Mouse (Mus musculus) CH12.LX (cell line): ENCODE measurements around the gene Marcksl1. TPM values are rescaled to one million over a fixed set of nuclear protein-coding genes. Genes with fewer than 3 reads are reported as not detected.

Source experiments
- DNase-seq: peaks from one replicate; pipeline ENCODE4 v3.0.0-alpha.2; 2013; ENCODE audit errors: extremely low read depth
- H3K27ac ChIP-seq: 2 replicates; pipeline ENCODE4 v1.5.1; 2012; ENCODE audit warnings: low read depth, mild to moderate bottlenecking, control low read depth, moderate library complexity; ENCODE audit not compliant: insufficient read depth
- H3K27me3 ChIP-seq: replicated peaks from 2 replicates; pipeline ENCODE3; 2012; ENCODE audit warnings: inconsistent platforms
- H3K36me3 ChIP-seq, 2 experiments: replicated peaks in 1 of 2; 2 replicates each; pipeline versions ENCODE3 to v1.6.1; 2012; ENCODE audit warnings: inconsistent platforms in 1 of 2, low read length in 1 of 2, mild to moderate bottlenecking in 1 of 2, mixed read lengths in 1 of 2, moderate library complexity in 1 of 2; ENCODE audit not compliant: control insufficient read depth in 1 of 2, insufficient read depth in 1 of 2
- H3K4me1 ChIP-seq, 2 experiments: 2 replicates each; pipeline ENCODE4 v1.6.1; 2012; ENCODE audit warnings: inconsistent platforms in 1 of 2, moderate library complexity in 1 of 2; ENCODE audit not compliant: insufficient read depth in 2 of 2, control insufficient read depth in 1 of 2
- H3K4me2 ChIP-seq: 2 replicates; pipeline ENCODE4 v1.6.1; 2012; ENCODE audit warnings: low read depth, mild to moderate bottlenecking, control low read depth; ENCODE audit not compliant: poor library complexity, insufficient read depth, severe bottlenecking
- H3K4me3 ChIP-seq, 3 experiments: fragments of 150-350 bp in 1 of 3; sonication (generic) in 1 of 3; replicated peaks in 1 of 3; 2 replicates each; pipeline versions ENCODE3 to v1.5.1; 2011 to 2012; ENCODE audit warnings: low read depth in 2 of 3, low read length in 2 of 3, mild to moderate bottlenecking in 2 of 3, moderate library complexity in 2 of 3, control low read depth in 1 of 3, improper control_type of control experiment in 1 of 3, inconsistent platforms in 1 of 3, mixed read lengths in 1 of 3; ENCODE audit not compliant: poor library complexity in 1 of 3
- H3K79me2 ChIP-seq: replicated peaks from 2 replicates; pipeline ENCODE4 v1.6.1; 2012; ENCODE audit warnings: mild to moderate bottlenecking, moderate library complexity; ENCODE audit not compliant: control insufficient read depth, poor library complexity, insufficient read depth, severe bottlenecking; ENCODE audit errors: extremely low read depth
- H3K9ac ChIP-seq: 2 replicates; pipeline ENCODE4 v1.6.1; 2012; ENCODE audit warnings: low read depth, mild to moderate bottlenecking, control low read depth, moderate library complexity; ENCODE audit not compliant: insufficient read depth
- H3K9me3 ChIP-seq: replicated peaks from 2 replicates; pipeline ENCODE3; 2012; ENCODE audit warnings: low read length, inconsistent platforms, mixed read lengths
- BHLHE40 ChIP-seq: IDR thresholded peaks from 2 replicates; pipeline ENCODE4 v1.6.1; 2011; ENCODE audit warnings: mild to moderate bottlenecking, low read depth, low read length, improper control_type of control experiment
- CHD1 ChIP-seq: IDR thresholded peaks from 2 replicates; pipeline ENCODE4 v1.6.1; 2012; ENCODE audit warnings: low read depth, low read length, improper control_type of control experiment, inconsistent platforms
- CHD2 ChIP-seq: IDR thresholded peaks from 2 replicates; pipeline ENCODE4 v1.6.1; 2011; ENCODE audit warnings: low read length, improper control_type of control experiment
- EP300 ChIP-seq: IDR thresholded peaks from 2 replicates; pipeline ENCODE4 v1.6.1; 2011; ENCODE audit warnings: low read length, improper control_type of control experiment
- GABPA ChIP-seq: IDR thresholded peaks from 2 replicates; pipeline ENCODE4 v1.6.1; 2012; ENCODE audit warnings: low read depth, low read length, improper control_type of control experiment, inconsistent platforms; ENCODE audit not compliant: insufficient replicate concordance
- HCFC1 ChIP-seq: IDR thresholded peaks from 2 replicates; pipeline ENCODE4 v1.6.1; 2012; ENCODE audit warnings: low read depth, mild to moderate bottlenecking, inconsistent platforms, low read length, improper control_type of control experiment
- JUN ChIP-seq: IDR thresholded peaks from 2 replicates; pipeline ENCODE4 v1.6.1; 2011; ENCODE audit warnings: low read depth, mild to moderate bottlenecking, low read length, improper control_type of control experiment, moderate library complexity; ENCODE audit not compliant: insufficient read depth
- JUND ChIP-seq: conservative IDR thresholded peaks from 2 replicates; pipeline ENCODE4 v1.6.1; 2011; ENCODE audit warnings: low read depth, low read length, improper control_type of control experiment
- KAT2A ChIP-seq: IDR thresholded peaks from 2 replicates; pipeline ENCODE4 v1.6.1; 2012; ENCODE audit warnings: low read length, improper control_type of control experiment, inconsistent platforms; ENCODE audit not compliant: insufficient replicate concordance
- MAFK ChIP-seq: IDR thresholded peaks from 2 replicates; pipeline ENCODE4 v1.6.1; 2011; ENCODE audit warnings: low read length, improper control_type of control experiment; ENCODE audit not compliant: insufficient replicate concordance
- MAX ChIP-seq: IDR thresholded peaks from 2 replicates; pipeline ENCODE4 v1.6.1; 2011; ENCODE audit warnings: low read length, improper control_type of control experiment
- MAZ ChIP-seq: IDR thresholded peaks from 2 replicates; pipeline ENCODE4 v1.6.1; 2012; ENCODE audit warnings: low read depth, mild to moderate bottlenecking, inconsistent platforms, low read length, improper control_type of control experiment, moderate library complexity
- MEF2A ChIP-seq: IDR thresholded peaks from 2 replicates; pipeline ENCODE4 v1.6.1; 2014; ENCODE audit warnings: low read depth, mild to moderate bottlenecking, inconsistent platforms, low read length, improper control_type of control experiment, borderline replicate concordance
- MYC ChIP-seq: IDR thresholded peaks from 2 replicates; pipeline ENCODE4 v1.6.1; 2011; ENCODE audit warnings: low read depth, mild to moderate bottlenecking, improper control_type of control experiment, low read length
- NELFE ChIP-seq: IDR thresholded peaks from 2 replicates; pipeline ENCODE4 v1.6.1; 2011; ENCODE audit warnings: low read depth, low read length, improper control_type of control experiment
- NRF1 ChIP-seq: IDR thresholded peaks from 2 replicates; pipeline ENCODE4 v1.6.1; 2014; ENCODE audit warnings: low read depth, mild to moderate bottlenecking, inconsistent platforms, low read length, improper control_type of control experiment, moderate library complexity
- PAX5 ChIP-seq: IDR thresholded peaks from 2 replicates; pipeline ENCODE4 v1.6.1; 2012; ENCODE audit warnings: low read length, inconsistent platforms, mixed read lengths
- POLR2AphosphoS2 ChIP-seq: IDR thresholded peaks from 2 replicates; pipeline ENCODE4 v1.6.1; 2011; ENCODE audit warnings: low read depth, low read length, improper control_type of control experiment
- RAD21 ChIP-seq: IDR thresholded peaks from 2 replicates; pipeline ENCODE4 v1.6.1; 2011; ENCODE audit warnings: low read depth, mild to moderate bottlenecking, low read length, improper control_type of control experiment, moderate library complexity
- RCOR1 ChIP-seq: conservative IDR thresholded peaks from 2 replicates; pipeline ENCODE4 v1.6.1; 2012; ENCODE audit warnings: low read depth, mild to moderate bottlenecking, inconsistent platforms, low read length, improper control_type of control experiment
- SIN3A ChIP-seq: IDR thresholded peaks from 2 replicates; pipeline ENCODE4 v1.6.1; 2012; ENCODE audit warnings: low read length, improper control_type of control experiment, inconsistent platforms
- TBP ChIP-seq: conservative IDR thresholded peaks from 2 replicates; pipeline ENCODE4 v1.6.1; 2011; ENCODE audit warnings: low read depth, low read length, improper control_type of control experiment
- UBTF ChIP-seq: IDR thresholded peaks from 2 replicates; pipeline ENCODE4 v1.6.1; 2012; ENCODE audit warnings: low read depth, mild to moderate bottlenecking, inconsistent platforms, low read length, improper control_type of control experiment, moderate library complexity
- ZKSCAN1 ChIP-seq: IDR thresholded peaks from 2 replicates; pipeline ENCODE4 v1.6.1; 2012; ENCODE audit warnings: low read depth, inconsistent platforms, low read length, improper control_type of control experiment, borderline replicate concordance
- ZMIZ1 ChIP-seq: IDR thresholded peaks from 2 replicates; pipeline ENCODE4 v1.6.1; 2012; ENCODE audit warnings: low read depth, mild to moderate bottlenecking, inconsistent platforms, low read length, improper control_type of control experiment
- dilution Hi-C: fragments of 300-500 bp; cut with MboI; formaldehyde crosslinking; loops from 2 replicates; pipeline ENCODE4 v1.14.3; 2020; ENCODE audit warnings: low sequenced_read_pairs; ENCODE audit not compliant: extremely low pct_unique_long_range_greater_than_20kb, extremely low pct_ligation_motif_present
- in situ Hi-C: fragments of 300-500 bp; cut with MboI; formaldehyde crosslinking; loops from 3 replicates; pipeline ENCODE4 v1.14.3; 2019; ENCODE audit warnings: low sequenced_read_pairs, low pct_ligation_motif_present, low pct_unique_long_range_greater_than_20kb, mixed read lengths
- polyA plus RNA-seq: library from polyadenylated mRNA; unstranded; fragments of >175 nt; gene quantifications from 2 replicates; pipeline ENCODE4 v1.2.1, GENCODE M21; 2012; ENCODE audit warnings: low read depth; ENCODE audit not compliant: insufficient read length
- total RNA-seq, 2 experiments: library from RNA; depleted of rRNA; stranded (reverse); fragments of 300-350 nt in 1 of 2; fragments of >200 nt in 1 of 2; gene quantifications; 2 replicates each; pipeline ENCODE4 v1.2.3; 2012 to 2014

Marcksl1 gene
- total and polyA plus RNA-seq, 3 experiments, result 195 to 423 (median 265) TPM

DNA sequence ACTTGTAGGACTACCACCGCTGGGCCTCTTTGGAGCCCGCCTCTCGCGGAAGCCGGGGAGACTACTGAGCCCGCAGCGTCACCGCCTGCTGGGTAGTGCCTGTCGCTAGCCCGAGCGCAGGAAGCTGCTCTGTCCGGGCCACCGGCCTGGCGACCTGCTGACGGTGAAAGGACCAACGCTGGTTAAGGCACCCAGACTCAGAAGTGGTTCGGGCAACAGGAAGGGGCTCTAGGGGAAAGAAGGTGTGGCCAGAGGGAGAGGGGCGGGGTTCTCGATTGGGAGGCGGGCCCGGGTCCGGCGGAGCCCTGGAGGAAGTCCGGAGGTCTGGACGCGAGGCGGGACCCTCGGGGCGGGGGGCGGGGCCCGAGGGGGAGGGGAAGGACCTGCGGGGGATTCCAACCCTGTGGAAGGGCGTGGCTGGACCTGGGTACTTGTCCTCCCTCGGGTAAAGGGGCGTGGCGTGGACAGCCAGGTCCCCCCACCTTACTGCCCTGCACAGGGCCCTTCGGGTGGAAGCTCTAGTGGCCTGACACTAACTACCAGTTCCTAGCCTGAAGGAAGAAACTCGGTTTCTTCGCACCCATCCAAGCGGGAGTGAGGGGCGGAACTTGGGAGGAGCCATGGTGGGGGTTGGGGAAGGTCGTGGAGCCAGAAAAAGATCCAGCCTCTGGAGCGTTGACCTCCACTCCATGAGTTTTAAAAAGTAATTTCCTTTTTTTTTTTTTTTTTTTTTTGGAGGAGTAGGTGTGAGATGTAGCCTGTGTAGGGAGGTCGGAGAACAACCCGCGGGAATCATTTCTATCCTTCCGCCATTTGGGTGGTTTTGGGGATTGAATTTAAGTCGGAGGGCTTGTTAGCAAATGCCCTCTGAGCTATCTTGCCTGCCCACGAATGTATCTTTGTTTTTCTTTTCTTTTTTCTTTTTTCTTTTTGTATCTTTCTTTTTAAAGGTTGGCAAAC lies 12.5 kb upstream of the Marcksl1 start (continued):
- TF ChIP-seq MAFK, result no peak
- peak; percentile 40 for TF ChIP-seq CHD2
- TF ChIP-seq NRF1, result no peak
- TF ChIP-seq ZKSCAN1, result no peak

DNA sequence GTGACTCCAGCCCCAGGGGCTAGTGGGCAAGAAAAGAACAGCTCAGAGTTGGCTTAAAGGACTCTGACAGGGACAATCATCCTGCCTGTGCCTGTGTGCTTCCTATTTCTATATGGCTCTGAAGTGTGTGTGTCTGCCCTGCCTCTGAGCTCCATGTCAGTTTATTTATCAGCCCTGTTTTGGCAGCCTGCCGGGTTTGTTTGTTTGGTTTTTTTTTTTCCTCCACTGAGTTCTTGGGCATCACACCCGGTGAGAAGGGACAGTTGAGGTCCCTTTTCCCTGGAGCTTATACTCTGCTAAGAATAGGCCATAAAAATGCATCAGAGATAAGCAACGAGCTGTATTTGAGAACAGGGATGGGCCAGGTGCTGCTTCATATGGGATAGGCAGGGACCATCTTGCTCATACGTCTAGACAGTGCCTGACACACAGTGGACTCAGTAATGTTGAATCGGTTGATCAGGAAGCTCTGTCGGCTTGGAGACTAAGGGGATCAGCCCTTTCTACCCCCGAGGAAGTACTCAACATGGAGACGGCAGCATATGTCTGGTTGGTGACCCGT lies 11.0 kb upstream of the Marcksl1 start:
- H3K4me1 ChIP-seq, result peaks cover 9 to 61% of the 10 kb centered on the region in 2 experiments; a peak in 3 of 4 replicates
- no peak for DNase-seq
- in situ Hi-C loops, result no loop called here
- no peak overlapping the region for H3K4me2 ChIP-seq
- H3K36me3 ChIP-seq, result no peaks in the 10 kb centered on the region
- H3K9me3 ChIP-seq, result no peaks in the 10 kb centered on the region
- dilution Hi-C loops, result no loop called here
- no peak overlapping the region for H3K9ac ChIP-seq
- H3K27ac ChIP-seq, result no peak overlapping the region
- no peaks in the 10 kb centered on the region for H3K79me2 ChIP-seq
- H3K4me3 ChIP-seq, result no peak overlapping the region
- TF ChIP-seq MAZ (no peak), RCOR1 (no peak), ZMIZ1 (no peak), SIN3A (no peak), MAX (no peak), HCFC1 (no peak), NELFE (no peak)
- H3K27me3 ChIP-seq, result no peaks in the 10 kb centered on the region

GRCm38 (mm10) chr4:129502901-129503444 lies 10.4 kb upstream of the Marcksl1 start:
- H3K9ac ChIP-seq, result no peak overlapping the region
- no peaks in the 10 kb centered on the region for H3K27me3 ChIP-seq
- H3K27ac ChIP-seq, result no peak overlapping the region
- no peaks in the 10 kb centered on the region for H3K79me2 ChIP-seq
- no peaks in the 10 kb centered on the region for H3K9me3 ChIP-seq
- no peaks in the 10 kb centered on the region for H3K36me3 ChIP-seq
- DNase-seq, result no peak
- dilution Hi-C loops (no loop called here), in situ Hi-C loops (no loop called here)
- peaks cover 11 to 64% of the 10 kb centered on the region in 2 experiments for H3K4me1 ChIP-seq
- H3K4me3 ChIP-seq, result no peak overlapping the region
- no peak for TF ChIP-seq TBP
- TF ChIP-seq UBTF, result no peak
- TF ChIP-seq EP300, result no peak
- no peak for TF ChIP-seq MAZ
- no peak for TF ChIP-seq MYC
- TF ChIP-seq KAT2A, result no peak
- no peak for TF ChIP-seq ZKSCAN1
- TF ChIP-seq CHD2, result no peak
- no peak for TF ChIP-seq MEF2A
- TF ChIP-seq PAX5, result no peak
- no peak for TF ChIP-seq SIN3A
- no peak for TF ChIP-seq POLR2AphosphoS2
- TF ChIP-seq RCOR1, result no peak
- TF ChIP-seq GABPA, result no peak
- no peak for TF ChIP-seq RAD21
- no peak for TF ChIP-seq JUND
- no peak for TF ChIP-seq JUN
- no peak for TF ChIP-seq CHD1
- TF ChIP-seq BHLHE40, result no peak
- no peak overlapping the region for H3K4me2 ChIP-seq
